Mouse (Mus musculus) layer of hippocampus, postnatal 25 days (tissue): Measurements from ENCODE around the gene Rras. TPM values are rescaled to one million over a fixed set of nuclear protein-coding genes. Genes with fewer than 3 reads are reported as not detected.

Experiments used
- DNase-seq, 2 experiments: peaks; one replicate each; pipeline ENCODE4 v3.0.0; 2022; ENCODE audit warnings: mixed read lengths in 2 of 2, low spot score in 1 of 2; ENCODE audit errors: extremely low spot score in 1 of 2
- total RNA-seq, 2 experiments: library from RNA; stranded (reverse); gene quantifications; 2 replicates each; pipeline ENCODE4 v1.2.3; 2021

The Rras gene
- total RNA-seq: 10 to 100 TPM; 11.7 to 12.3 TPM

DNA sequence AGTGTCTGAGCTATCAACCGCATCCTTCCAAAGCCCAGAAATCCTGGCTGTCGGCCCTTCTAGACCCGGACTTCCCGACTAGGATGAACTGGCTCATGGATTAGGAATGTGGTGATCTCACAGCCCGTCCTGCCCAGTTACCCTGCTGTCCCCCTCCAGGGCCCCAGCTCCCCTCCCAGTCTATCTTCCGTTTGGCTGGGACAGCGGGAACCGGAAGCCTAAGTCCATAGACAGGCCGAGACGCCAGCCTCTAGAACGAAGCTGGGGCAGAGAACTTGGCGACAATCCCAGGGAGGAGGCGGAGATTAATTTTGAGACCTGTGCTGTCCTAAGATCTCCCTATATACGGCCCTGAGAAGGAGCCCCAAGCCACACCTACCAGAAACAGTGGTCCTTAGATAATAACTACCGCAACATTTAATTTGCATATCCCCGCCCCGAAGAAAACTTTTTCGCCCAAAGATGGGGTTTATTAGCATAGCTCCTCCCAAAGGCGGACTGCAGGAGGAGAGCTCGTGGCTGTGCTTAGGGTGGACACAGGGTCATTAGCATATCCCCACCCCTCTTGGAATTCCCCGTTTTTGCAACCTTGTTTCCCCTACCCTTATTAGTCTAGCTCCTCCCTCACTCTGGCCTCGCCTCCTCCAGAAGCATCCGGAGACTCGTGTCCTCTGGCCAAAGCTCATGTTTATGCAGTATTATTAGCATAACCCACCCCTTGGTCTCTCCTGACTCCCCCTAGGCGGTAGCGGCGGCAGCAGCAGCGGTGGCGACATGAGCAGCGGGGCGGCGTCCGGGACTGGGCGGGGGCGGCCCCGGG is at the start of gene Rras:
Gene Rras (plus strand): TSS at position 720 of the 820 bp plus-strand sequence.
- DNase-seq: peak; percentile 51 to 56

DNA sequence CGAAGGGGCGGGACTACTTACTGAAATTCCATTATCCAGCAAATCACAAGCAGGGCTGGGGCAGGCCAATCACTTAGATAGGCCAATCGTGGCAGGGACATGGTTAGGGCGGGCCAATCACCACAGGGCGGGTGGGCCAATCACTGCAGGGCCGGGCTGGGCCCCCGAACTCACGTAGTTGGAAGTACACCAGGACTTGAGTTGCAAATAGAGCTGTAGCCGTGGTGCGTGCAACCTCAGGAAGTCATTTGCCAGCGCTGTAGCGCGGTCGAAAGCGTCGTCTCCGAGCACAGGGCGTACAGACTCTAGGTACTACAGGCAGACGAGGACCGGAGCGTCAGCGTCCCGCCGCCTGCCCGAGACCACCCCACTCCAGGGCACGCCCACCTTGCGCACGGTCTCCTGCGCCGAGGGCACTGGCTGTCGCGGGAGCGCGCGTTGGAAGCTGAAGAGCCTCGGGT is 47.5 kb upstream of the Rras start:
- DNase-seq: peak; percentile 61 to 62

DNA sequence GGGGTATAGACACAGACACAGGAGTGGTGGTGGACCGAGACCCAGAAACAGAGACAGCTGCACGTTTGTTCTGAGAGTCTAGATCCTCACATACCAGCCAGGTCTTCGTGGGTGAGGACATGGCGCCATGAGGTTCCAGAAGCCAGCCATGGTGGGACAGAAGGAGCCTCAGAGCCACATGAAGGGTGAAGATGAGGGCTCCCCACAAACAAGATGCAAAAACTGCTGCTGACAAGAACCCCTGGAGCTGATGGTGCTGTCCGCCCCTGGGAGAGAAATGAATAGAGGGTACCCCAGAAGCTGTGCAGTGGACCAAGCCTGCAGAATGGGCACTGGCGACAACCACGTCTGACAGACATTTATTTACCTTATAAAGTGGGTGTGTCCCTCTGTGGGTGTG is 46.6 kb upstream of the Rras start:
- no peak for DNase-seq

DNA sequence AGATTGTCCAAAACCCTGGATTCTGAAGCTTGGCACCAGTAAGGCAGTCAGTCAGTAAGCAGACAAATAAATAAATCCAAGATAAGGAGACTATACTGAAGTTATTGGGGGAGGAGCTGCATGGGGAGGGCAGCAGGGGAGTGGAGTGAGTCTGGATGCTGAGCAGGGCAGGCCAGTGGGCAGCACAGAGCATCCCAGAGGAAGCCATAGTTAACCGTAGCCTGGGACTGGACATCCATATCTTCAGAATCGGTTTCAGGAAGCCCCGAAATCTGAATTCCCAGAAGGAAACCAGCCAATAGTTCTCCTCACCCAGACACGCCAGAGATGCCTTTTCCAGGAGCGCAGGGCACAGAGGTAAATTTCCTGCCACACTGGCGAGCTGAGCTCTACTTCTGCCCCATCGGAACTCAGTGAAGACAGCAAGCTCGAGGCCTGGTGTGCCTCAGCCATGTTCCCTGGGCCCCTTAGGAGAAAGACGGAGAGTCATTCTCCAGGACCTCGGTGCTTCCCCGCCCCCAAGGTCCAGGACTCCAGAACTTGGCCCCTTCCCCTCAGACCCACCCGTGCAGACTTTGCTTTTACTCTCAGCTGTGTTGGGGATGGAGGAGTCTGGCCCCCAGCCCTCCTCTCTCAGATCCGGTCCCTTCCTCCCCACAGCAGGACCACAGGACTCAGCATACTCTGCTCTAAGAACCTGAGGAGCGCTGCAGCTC is 44.2 kb upstream of the Rras start:
- DNase-seq: no peak

DNA sequence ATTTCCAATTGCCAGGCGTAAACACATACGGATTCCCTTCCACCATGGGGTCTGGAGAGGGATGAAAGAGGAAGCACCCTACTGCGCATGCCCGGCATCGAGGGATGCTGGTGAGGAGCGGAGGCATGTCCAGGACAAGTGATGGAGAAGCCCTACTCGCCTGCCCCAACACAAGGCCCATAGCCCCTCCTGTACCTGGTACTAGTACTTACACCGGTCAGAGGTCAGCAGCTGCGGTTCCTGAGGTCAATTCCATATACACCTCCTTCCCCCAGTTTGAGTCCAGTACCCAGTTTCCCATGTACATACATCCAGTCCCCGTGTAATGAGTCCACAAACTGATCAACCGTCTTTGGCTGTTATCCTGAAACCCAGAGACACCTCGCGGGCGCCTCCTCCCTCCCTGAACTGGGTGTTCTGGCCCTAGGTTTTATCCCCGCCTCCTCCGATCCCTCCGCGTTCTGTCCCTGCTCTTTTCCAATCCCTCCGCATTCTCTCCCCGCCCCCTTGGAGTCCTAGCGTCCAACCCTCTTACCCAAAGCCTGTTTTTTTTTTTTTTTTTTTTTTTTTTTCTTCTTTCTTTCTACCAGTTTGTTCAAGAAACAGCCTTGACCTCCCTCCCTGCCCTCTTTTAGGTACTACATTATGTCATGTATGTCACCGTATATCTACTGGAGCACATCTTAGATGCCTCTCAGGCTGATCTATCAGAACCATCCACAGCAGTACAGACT is 43.2 kb upstream of the Rras start, which contains the start of gene Cpt1c:
Gene Cpt1c (minus strand): TSS at position 469 of the 734 bp plus-strand sequence.
- peak; percentile 76 to 84 for DNase-seq

DNA sequence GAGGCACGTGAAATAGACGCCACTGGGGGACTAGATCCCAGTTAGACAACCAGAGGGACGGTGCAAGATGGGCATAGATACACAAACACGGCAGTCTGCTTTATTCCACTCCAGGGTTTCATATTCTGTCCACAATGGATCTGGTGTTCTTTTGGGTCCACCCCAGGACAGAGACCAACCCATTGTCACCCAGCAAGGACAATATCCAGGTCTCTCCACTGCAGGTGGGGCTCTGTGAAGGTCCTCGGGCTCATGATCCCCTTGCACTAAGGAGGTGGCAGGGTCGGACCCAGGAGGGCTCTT is 42.7 kb upstream of the Rras start:
- DNase-seq: no peak

DNA sequence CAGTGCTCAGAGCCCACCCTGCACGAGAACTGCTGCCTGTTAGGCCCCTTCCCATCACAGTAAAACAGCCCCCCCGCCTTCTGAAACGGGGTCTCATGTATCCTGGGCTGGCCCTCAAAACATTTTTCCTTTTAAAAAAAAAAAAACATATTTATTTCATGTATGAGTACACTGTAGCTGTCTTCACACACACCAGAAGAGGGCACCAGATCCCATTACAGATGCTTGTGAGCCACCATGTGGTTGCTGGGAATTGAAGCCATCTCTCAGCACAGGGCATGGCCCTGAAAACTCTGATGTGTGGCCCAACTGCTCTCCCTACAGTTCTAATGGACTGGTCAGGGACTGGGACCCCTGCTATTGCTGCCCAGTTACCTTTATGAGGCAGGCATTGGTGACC is 39.5 kb upstream of the Rras start:
- no peak for DNase-seq

DNA sequence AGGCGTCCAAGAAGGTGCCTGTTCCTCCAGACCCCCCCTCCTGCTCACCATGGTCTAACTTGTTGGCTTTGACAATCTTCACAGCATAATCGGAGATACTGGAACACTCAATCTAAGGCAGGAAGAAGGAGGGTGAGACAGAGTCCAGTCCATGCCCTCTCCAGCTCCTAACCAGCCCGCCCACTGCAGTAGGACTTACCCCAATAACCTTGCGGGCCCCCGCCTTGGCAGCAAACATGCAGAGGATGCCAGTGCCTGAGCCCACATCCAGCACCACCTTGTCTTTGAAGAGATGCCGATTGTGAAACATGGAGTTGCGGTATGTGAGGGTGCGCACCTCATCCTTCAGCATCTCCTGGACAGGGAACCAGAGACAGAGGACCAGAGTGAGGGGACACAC is 36.2 kb upstream of the Rras start:
- no peak for DNase-seq

DNA sequence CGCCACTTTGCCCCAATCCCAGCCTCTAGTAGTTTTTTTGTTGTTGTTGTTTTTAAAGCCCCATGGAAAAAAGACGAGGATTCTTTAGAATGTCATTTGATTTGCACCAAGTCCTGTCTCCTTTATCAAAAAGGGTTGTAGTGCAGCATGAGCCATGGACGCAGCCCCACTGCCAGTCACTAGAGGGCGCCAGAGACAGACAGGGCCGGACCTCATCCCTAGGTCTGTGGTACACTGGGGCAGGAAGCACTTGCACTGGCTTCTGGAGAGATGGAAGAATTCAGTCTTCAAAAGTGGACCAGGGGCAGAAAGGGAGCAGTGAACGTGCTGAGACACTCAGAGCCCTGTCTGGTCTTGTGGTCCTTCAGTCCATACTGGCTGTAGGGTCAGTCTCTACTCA is 34.7 kb upstream of the Rras start:
- DNase-seq: peak; percentile 70 to 94

DNA sequence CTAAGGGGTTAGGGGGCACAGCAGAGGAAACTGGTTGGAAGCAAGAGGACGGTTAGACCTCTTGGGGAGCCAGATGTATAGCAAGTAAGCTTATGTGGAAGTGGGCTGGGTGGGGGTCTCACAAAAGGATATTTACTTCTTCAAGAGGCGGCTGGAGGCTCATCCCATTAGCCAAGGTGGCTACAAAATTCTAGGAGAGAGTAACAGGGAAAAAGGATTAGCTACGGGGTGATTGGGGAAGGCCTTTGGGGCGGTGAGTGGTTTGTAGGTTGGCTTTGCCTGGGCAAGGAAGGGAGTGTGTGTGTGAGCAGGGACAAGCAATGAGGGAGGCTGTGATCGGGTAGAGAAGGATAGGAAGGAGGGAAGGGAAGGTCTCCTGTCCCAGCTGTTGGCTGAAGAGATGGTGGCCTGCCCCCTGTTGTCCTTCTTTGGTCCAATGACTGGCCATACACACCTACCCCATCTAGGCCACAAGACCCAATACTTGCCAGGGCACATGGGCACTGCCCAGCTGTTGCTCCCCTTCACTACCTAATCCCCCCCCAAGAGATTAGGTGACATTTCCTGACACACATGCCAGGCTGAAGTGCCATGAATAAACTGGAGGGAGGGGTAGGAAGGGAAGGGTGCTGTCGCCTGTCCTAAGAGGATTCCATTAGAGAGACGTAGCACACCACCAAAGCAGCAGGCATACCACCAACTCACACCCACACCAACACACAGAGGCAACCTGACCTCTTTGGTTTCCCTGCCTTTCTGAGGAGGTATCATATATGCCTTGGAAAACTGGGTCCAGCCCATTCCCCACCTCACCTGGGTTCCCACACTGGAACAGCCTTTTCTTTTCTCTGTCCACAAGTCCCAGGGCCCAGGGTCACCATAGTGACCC is 33.6 kb upstream of the Rras start:
- DNase-seq: no peak

DNA sequence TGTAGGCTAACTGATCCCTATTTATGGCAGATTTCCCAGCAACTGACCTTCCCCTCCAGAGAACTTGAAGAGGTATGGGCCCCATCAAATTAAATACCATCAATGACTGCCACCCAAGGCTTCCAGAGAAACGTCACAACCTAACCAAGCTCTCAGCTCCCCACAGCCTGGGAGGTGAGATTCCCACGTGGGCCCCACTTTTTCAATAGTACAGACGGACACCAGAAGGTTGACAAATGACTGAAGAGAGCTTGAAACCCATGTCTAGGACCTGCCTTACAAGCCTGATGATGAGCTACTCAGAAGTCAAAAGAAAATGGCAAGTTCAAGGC is 33.0 kb upstream of the Rras start:
- DNase-seq: no peak

DNA sequence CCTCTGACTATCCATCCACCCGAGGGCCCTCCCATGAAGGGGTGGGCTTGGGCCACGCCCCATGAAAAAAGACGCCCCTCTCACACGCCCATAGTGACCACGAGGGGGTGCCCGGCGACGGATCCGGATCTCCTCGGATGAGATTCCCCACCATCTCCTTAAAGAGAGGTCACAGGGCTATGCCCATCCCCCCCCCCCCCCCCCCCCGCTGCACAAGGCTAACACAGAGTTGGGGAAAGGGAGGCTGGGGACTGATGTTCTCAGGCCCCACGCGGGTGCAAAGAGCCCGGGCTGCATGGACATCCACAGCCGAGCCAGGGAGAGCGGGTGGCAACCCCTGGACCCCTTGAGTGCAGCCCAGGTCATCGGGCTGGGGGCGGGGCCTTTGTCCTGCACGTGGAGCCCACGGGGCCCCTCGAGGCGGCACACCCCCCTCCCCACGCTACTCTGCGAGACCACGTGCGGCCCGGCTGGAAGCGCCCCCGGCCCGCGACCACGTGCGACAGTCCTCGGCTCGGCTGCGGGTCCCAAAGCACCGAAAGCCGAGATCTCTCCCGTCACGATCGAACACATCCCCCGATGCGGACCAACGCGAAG is 32.1 kb upstream of the Rras start:
- DNase-seq: peak in 1 of 2 experiments; percentile 47

DNA sequence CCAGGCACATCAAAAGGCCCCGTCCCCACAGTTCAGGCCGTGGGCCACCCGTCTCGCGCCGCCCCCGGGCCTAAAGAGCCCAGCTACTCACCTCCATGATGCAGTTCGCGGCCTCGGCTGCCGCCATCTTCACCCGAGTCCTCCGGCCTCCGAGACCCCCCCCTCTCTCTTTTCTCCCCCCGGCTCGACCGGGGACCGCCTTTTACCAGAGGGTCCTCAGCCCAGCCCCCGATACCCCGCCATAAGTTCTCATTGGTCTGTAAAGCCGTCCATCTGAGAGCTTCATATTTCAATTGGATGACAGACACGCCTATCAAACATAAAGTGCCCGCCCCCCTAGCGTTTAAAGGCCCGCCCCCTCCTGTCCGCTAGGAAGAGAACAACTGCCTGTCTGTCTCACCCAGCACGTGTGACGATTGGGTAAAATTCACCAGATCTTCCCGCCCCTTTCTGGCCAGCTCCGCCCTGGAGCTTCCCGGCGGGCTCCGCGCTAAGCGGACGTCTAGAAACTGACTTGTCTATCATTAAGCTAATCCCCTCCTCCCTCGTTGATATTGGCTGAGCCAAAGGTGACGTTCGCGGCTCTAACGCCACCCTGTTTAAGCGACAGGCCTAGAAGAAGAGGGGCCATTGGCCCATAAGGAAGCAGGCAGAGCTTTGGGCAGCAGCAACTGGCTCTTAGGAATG is 31.4 kb upstream of the Rras start, which contains the start of gene Prmt1:
Gene Prmt1 (minus strand): TSS at position 377 of the 687 bp plus-strand sequence.
- peak; percentile 79 to 95 for DNase-seq

DNA sequence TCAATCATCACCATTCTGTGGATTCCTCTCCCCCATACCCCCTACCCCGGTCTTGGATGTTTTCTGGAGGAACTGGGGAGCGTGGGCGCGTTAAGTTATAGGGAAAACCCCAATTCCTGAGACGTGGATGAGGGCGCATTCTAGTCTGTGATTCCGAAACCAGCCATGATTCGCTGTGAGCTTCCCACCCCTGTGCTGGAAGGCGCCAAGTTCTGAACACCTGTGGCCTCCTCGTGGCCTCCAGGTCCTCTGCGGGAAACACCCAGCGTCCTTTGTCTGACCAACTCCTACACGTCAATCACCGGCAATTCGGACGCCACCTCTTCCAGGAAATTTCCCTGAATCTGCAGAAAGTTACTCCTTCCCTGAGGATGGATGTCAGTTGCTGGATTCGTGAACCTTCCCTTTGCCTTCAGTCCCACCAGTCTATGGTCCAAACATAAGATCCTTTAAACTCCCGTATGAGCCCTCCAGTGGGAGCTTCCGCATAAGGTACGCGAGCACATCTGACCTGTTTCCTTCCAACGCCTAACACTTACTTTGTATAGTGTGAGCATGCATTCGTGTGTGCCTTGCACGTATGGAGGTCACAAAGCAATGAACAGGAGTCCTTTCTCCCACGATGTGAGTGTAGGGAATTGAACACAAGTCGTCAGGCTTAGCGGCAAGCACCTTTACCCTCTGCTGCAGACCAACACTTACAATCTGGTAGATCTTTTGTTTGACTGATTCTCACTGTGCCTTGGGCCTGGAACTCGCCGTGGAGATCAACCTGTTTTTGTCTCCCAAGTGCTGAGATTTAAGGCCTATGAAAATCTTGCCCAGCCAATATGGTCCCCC is 30.7 kb upstream of the Rras start:
- DNase-seq: no peak

DNA sequence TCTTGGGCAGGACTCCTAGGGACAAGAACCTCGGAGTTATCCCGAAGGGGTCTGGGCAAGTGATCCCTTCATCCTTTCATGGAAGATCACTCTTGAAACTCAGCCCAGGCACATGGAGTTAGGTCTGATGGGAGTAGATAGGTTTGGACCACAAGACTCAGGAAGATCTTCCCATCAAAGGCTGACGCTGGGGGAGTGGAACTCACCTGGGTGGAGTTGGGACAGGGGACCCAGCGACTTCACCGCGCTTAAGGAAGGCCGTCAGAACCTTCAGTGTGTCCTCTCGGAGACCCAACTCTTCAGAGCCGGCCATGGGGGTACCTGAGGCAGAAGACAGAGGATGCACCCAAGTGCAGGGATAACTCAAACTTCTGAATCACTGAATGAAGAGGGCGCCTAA is 21.1 kb upstream of the Rras start:
- DNase-seq: no peak

DNA sequence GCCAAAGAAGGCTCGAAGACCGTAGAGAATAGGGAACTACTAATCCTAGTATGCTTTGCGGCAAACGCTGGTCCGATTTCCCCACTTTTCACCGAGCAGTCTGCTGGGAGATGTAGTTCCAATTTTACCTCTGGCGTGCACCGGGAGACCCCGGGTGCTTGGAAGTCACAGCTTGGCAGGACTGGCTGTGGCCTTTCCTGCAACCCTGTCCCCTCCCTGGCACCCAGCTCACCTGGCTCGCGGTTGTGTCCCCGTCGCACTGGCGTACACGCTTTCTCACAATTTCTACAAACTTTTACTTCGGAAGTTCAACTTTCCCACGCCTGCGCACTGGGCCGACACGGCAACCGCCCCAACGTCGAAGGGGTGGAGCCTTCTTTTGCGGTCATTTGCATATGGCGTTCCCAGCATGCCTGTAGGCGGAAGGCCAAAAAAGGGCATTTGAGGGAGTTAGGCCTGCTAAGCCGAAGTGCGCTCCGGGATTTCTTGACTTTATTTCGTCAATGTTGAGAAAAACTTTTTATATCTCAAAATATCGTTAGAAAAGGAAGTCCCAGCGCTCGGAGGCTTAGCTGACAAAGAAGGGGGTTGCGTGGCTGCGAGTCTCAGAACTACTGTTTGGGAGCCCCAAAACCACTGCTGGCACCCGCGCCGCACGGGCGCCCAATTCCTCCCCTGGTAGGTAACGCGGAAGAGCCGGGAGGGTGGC is 20.4 kb upstream of the Rras start, which contains the start of gene Irf3:
Gene Irf3 (plus strand): TSS at position 418 of the 709 bp plus-strand sequence.
- peak; percentile 91 to 93 for DNase-seq

DNA sequence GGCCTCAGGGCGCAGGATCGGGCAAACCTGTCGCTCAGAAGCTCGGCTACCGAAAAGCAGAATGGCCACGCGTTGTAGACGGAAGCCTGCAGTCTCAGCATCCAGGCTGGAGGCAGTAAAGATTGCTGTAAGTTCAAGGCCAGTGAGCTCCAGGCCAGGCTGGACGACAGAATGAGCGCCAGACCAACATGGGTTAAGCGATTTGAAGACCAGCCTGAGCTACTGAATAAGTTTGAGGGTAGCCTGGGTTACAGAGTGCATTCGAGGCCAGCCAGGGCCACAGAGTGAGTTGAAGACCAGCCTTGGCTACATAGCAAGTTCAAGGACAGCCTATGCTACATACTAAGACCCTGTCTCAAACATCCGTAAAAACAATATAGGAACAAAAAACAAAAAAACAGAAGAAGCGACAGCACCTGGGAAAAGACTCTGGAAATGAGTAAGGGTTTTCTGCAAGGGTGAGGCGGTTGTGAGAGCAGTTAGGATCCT is 19.8 kb upstream of the Rras start:
- DNase-seq: no peak
